Mouse (Mus musculus): ENCODE data around the gene Trp53rkb. TPM values are rescaled to one million over a fixed set of nuclear protein-coding genes. Genes with fewer than 3 reads are reported as not detected.

Trp53rkb gene
- 3.6 and 3.9 TPM in 2 replicates for polyA plus RNA-seq (2021; fragmentation: Nextera tagmentation)
- long read RNA-seq, experiment 1, full-length matches to known transcripts: 17 of 18 reads
- long read RNA-seq, experiment 1, partial matches to known transcripts: 0 of 18 reads
- long read RNA-seq, experiment 1, other reads (novel, unspliced or antisense): 1 of 18 reads
- long read RNA-seq, experiment 2, full-length matches to known transcripts: 14 of 15 reads
- long read RNA-seq, experiment 2, partial matches to known transcripts: 0 of 15 reads
- long read RNA-seq, experiment 2, other reads (novel, unspliced or antisense): 1 of 15 reads

DNA sequence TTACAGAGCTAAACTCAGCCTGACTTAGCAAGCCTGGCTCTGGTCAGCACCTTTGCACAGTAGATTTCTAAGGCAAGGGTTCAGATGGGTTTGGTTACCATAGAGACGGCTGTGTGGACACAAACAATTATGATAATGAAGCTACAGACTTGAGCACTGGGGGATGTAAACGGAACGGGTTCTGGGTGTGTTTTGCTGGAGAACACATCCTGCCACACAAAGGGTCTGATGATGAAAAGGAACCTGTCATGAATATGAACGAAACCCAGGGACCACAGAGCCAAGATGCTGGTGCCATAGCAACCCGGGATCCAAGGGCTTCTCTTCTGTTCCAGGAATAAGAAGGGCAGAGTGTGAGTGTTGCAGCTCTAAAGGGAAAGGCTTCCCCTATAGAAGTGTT, at the start of gene Trp53rkb:
Gene Trp53rkb (plus strand): TSS at position 177 of the 400 bp plus-strand sequence.

GRCm38 (mm10) chr2:166805250-166806172, 13.2 kb downstream of the Trp53rkb start, which contains the start of gene Arfgef2:
Gene Arfgef2 (plus strand): TSS chr2:166805588.

Other genes starting within 250 kb of the Trp53rkb start
- 13.9 and 31.5 TPM in 2 replicates for gene Prex1, start 78.7 kb upstream of the Trp53rkb start, polyA plus RNA-seq (2021; fragmentation: Nextera tagmentation)
- 4.1 and 9.4 TPM in 2 replicates for gene Arfgef2, start 13.1 kb downstream of the Trp53rkb start, polyA plus RNA-seq (2021; fragmentation: Nextera tagmentation)
- gene Cse1l, start 113.5 kb downstream of the Trp53rkb start, polyA plus RNA-seq (2021; fragmentation: Nextera tagmentation): 22.1 and 24.9 TPM in 2 replicates
- gene Stau1, start 203.8 kb downstream of the Trp53rkb start, polyA plus RNA-seq (2021; fragmentation: Nextera tagmentation): 30.8 and 35.9 TPM in 2 replicates
- gene Ddx27, start 222.7 kb downstream of the Trp53rkb start, polyA plus RNA-seq (2021; fragmentation: Nextera tagmentation): 14.4 and 16.7 TPM in 2 replicates

All from left cerebral cortex, adult 6 months (tissue).